8 mouse cellular contexts compared by ENCODE assay signal in the genomic region with DNA sequence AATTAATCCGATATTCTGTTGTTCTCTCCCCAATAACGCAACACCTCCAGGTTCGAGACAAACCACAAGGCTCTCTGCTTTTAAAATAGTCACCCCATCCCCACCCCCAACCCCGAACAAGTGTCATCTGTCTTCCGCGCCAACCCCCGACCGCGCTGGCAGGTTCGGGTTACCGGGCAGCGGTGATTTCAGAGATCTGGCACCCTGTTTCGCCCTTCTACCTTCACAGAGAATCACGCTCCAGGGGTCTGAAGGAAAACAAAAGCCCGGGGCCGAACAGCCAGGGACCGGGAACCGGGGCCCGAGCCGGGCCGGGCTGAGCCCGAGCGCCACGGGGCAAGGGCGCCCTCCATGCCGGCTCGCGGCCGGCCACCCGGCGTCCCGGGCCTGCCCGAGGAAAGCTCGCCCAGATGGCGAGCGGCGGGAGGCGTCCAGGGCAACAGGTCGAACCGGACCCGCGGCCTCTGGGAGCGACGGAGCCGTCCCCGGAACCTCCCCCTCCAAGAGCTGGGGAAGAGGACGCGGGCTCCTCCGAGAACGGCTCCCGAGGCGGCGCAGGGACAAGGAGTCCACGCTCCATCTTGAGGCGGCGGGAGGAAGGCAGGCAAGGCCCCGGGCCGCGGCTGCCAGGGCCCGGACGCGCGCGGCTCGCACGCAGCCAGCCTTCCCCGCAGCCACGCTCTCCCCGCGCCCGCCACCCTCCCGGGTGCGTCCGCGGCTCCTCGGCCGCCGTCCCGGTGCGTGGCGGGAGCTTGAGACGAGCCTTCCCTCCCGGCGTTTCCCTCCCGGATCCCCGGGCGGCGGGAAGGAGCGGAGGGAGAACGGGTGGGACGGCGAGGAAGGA. TPM values are rescaled to one million over a fixed set of nuclear protein-coding genes. Genes with fewer than 3 reads are reported as not detected.
DNase-seq lines count a peak whose midpoint lies in the region; ATAC-seq and TF ChIP-seq lines count a peak whose summit lies in the region.

No protein-coding gene starts in this region.

- no peak for TF ChIP-seq CTCF in intestine, postnatal 0 days (IDR thresholded peaks at IDR 0.05; ENCODE audit: low read depth)

- peak overlapping the region; percentile 89 for H3K9ac ChIP-seq in intestine, postnatal 0 days (ENCODE audit: low read depth, low read length)
- H3K9ac ChIP-seq in liver, embryonic 15.5 days, result peak overlapping the region; percentile 83
- peak overlapping the region; percentile 92 for H3K9ac ChIP-seq in neural tube, embryonic 11.5 days (ENCODE audit: low read length)

- H3K9me3 ChIP-seq in intestine, postnatal 0 days (ENCODE audit: control insufficient read depth), result no peaks in the 10 kb centered on the region
- no peaks in the 10 kb centered on the region for H3K9me3 ChIP-seq in liver, embryonic 15.5 days (replicated peaks)
- H3K9me3 ChIP-seq in neural tube, embryonic 11.5 days (ENCODE audit: control insufficient read depth, low read length), result no peaks in the 10 kb centered on the region

- H3K27me3 ChIP-seq in intestine, postnatal 0 days (replicated peaks; ENCODE audit: control insufficient read depth, insufficient read depth, low read length), result no peaks in the 10 kb centered on the region
- peaks cover 11% of the 10 kb centered on the region for H3K27me3 ChIP-seq in liver, embryonic 15.5 days
- no peaks in the 10 kb centered on the region for H3K27me3 ChIP-seq in neural tube, embryonic 11.5 days (ENCODE audit: control insufficient read depth, insufficient read depth, low read length)

- H3K36me3 ChIP-seq in intestine, postnatal 0 days (ENCODE audit: control insufficient read depth, insufficient read depth), result no peaks in the 10 kb centered on the region
- H3K36me3 ChIP-seq in liver, embryonic 15.5 days (replicated peaks), result no peaks in the 10 kb centered on the region
- no peaks in the 10 kb centered on the region for H3K36me3 ChIP-seq in neural tube, embryonic 11.5 days (ENCODE audit: control insufficient read depth, insufficient read depth, low read length)

- under 1% methylated on average over 79 of the region's 92 CpGs for WGBS in intestine, postnatal 0 days
- WGBS in liver, embryonic 15.5 days (ENCODE audit: insufficient replicate concordance), result under 1% methylated on average over 92 of the region's 92 CpGs
- WGBS in neural tube, embryonic 11.5 days, result under 1% methylated on average over 57 of the region's 92 CpGs

- peak; percentile 58 to 64 for DNase-seq in B cell, adult 2 months
- peak; percentile 83 for DNase-seq in adrenal gland, adult 2 months
- DNase-seq in embryo, embryonic 10.5 days (ENCODE audit: low spot score), result peak; percentile 61
- DNase-seq in heart, adult 11 months, result peak; percentile 96
- peak; percentile 71 for DNase-seq in neural tube, embryonic 11.5 days (ENCODE audit: low spot score)
- peak; percentile 74 for DNase-seq in testis, postnatal 10 days (ENCODE audit: low spot score)

- peak overlapping the region; percentile 93 for H3K27ac ChIP-seq in intestine, postnatal 0 days (ENCODE audit: low read depth, low read length)
- H3K27ac ChIP-seq in liver, embryonic 15.5 days (replicated peaks), result peak overlapping the region; percentile 74
- peak overlapping the region; percentile 93 for H3K27ac ChIP-seq in neural tube, embryonic 11.5 days (ENCODE audit: low read depth, low read length)

- no peaks in the 10 kb centered on the region; the same call in 1 of the 2 replicates for H3K4me1 ChIP-seq in intestine, postnatal 0 days (replicated peaks; ENCODE audit: control insufficient read depth, insufficient read depth, low read length)
- H3K4me1 ChIP-seq in liver, embryonic 15.5 days (replicated peaks), result peaks cover 30% of the 10 kb centered on the region
- peaks cover 9% of the 10 kb centered on the region for H3K4me1 ChIP-seq in neural tube, embryonic 11.5 days (ENCODE audit: control insufficient read depth, insufficient read depth, low read length)

- H3K4me2 ChIP-seq in intestine, postnatal 0 days (replicated peaks; ENCODE audit: low read depth), result peak overlapping the region; percentile 96
- H3K4me2 ChIP-seq in liver, embryonic 15.5 days, result peak overlapping the region; percentile 94
- H3K4me2 ChIP-seq in neural tube, embryonic 11.5 days (ENCODE audit: low read depth), result peak overlapping the region; percentile 79

- H3K4me3 ChIP-seq in intestine, postnatal 0 days (ENCODE audit: low read depth, low read length), result peak overlapping the region; percentile 84
- H3K4me3 ChIP-seq in liver, embryonic 15.5 days (replicated peaks), result peak overlapping the region; percentile 79
- peak overlapping the region; percentile 79 for H3K4me3 ChIP-seq in neural tube, embryonic 11.5 days (ENCODE audit: low read depth, low read length)

- ATAC-seq in intestine, postnatal 0 days, result peak; percentile 62
- ATAC-seq in liver, embryonic 15.5 days (ENCODE audit: insufficient read depth), result peak; percentile 72
- ATAC-seq in neural tube, embryonic 11.5 days (ENCODE audit: insufficient read depth, low FRiP score, low TSS enrichment), result peak; percentile 61

RNA-seq across cellular contexts. Expression of gene Clip1, which starts 0.8 kb away (rescaled TPM):
- total RNA-seq in adrenal gland, adult 2 months (2021), result 10 to 100 TPM; 82.3 TPM
- polyA plus RNA-seq in adrenal gland, adult 2 months (2012; rRNA removed), result 19.4 and 32.0 TPM in 2 replicates
- polyA plus RNA-seq in intestine, postnatal 0 days (2015; fragmentation: Nextera tagmentation; extraction: Ambion mirVana), result 15.7 and 17.7 TPM in 2 replicates
- 10.8 and 11.9 TPM in 2 replicates for polyA plus RNA-seq in liver, embryonic 15.5 days (2015; fragmentation: Nextera tagmentation; extraction: Ambion mirVana)
- 45.1 and 52.2 TPM in 2 replicates for polyA plus RNA-seq in neural tube, embryonic 11.5 days (2014; fragmentation: Nextera tagmentation; extraction: Ambion mirVana)

RNA-seq across cellular contexts. Expression of gene Zcchc8, which starts 37.3 kb away (rescaled TPM):
- 10 to 100 TPM; 40.6 to 43.1 TPM for total RNA-seq in adrenal gland, adult 2 months (2021)
- 21.3 and 21.7 TPM in 2 replicates for polyA plus RNA-seq in adrenal gland, adult 2 months (2012; rRNA removed)
- polyA plus RNA-seq in intestine, postnatal 0 days (2015; fragmentation: Nextera tagmentation; extraction: Ambion mirVana), result 27.1 and 32.6 TPM in 2 replicates
- polyA plus RNA-seq in liver, embryonic 15.5 days (2015; fragmentation: Nextera tagmentation; extraction: Ambion mirVana), result 25.6 and 28.6 TPM in 2 replicates
- polyA plus RNA-seq in neural tube, embryonic 11.5 days (2014; fragmentation: Nextera tagmentation; extraction: Ambion mirVana), result 71.3 and 80.5 TPM in 2 replicates

Comparison
In these comparisons a context has a peak if more than half of its experiments do, and no peak if none do; other contexts are left out.
1. Peak in every context shown above with its lines: DNase-seq, ATAC-seq, H3K4me3 ChIP-seq and H3K27ac ChIP-seq.